Mouse (Mus musculus): ENCODE measurements around the gene Vamp1. TPM values are rescaled to one million over a fixed set of nuclear protein-coding genes. Genes with fewer than 3 reads are reported as not detected.

Vamp1 gene
- polyA plus RNA-seq, 1 experiment from 2014 or later = 2.6 TPM

GRCm38 (mm10) chr6:125252285-125252684 is 36.9 kb downstream of the Vamp1 start:
- WGBS = 77% methylated on average over 3 of the region's 3 CpGs

GRCm38 (mm10) chr6:125252711-125253110 is 37.4 kb downstream of the Vamp1 start:
- H3K9me3 ChIP-seq (ENCODE audit: control insufficient read depth, low read length) = no peaks in the 10 kb centered on the region
- H3K27me3 ChIP-seq (ENCODE audit: control insufficient read depth, insufficient read depth, low read length) = no peaks in the 10 kb centered on the region
- no peak overlapping the region for H3K4me2 ChIP-seq (ENCODE audit: low read length)
- ATAC-seq (ENCODE audit: insufficient number of reproducible peaks, insufficient read depth, low FRiP score, low read depth) = no peak
- H3K4me3 ChIP-seq (ENCODE audit: control insufficient read depth in 1 of 2, insufficient read depth in 1 of 2, low read depth in 1 of 2, low read length in 2 of 2) = no peak overlapping the region
- H3K36me3 ChIP-seq (ENCODE audit: control insufficient read depth, insufficient read depth, low read length) = no peaks in the 10 kb centered on the region
- H3K4me1 ChIP-seq (ENCODE audit: control insufficient read depth in 2 of 2, insufficient read depth in 2 of 2, low read length in 2 of 2) = no peaks in the 10 kb centered on the region
- H3K9ac ChIP-seq (ENCODE audit: low read length) = no peak overlapping the region
- no peak overlapping the region for H3K27ac ChIP-seq (replicated peaks in 1 of 2; ENCODE audit: control insufficient read depth in 1 of 2, insufficient read depth in 1 of 2, low read depth in 2 of 2, low read length in 2 of 2)
- WGBS = 85% methylated on average over 8 of the region's 8 CpGs

More at GRCm38 (mm10) chr6:125252285-125252684, 36.9 kb downstream of the Vamp1 start:
- H3K4me3 ChIP-seq (ENCODE audit: control insufficient read depth in 1 of 2, insufficient read depth in 1 of 2, low read depth in 1 of 2, low read length in 2 of 2) = no peak overlapping the region
- no peaks in the 10 kb centered on the region for H3K9me3 ChIP-seq (ENCODE audit: control insufficient read depth, low read length)
- no peak for ATAC-seq (ENCODE audit: insufficient number of reproducible peaks, insufficient read depth, low FRiP score, low read depth)
- no peaks in the 10 kb centered on the region for H3K4me1 ChIP-seq (ENCODE audit: control insufficient read depth in 2 of 2, insufficient read depth in 2 of 2, low read length in 2 of 2)
- H3K9ac ChIP-seq (ENCODE audit: low read length) = no peak overlapping the region
- no peak overlapping the region for H3K27ac ChIP-seq (replicated peaks in 1 of 2; ENCODE audit: control insufficient read depth in 1 of 2, insufficient read depth in 1 of 2, low read depth in 2 of 2, low read length in 2 of 2)
- no peaks in the 10 kb centered on the region for H3K27me3 ChIP-seq (ENCODE audit: control insufficient read depth, insufficient read depth, low read length)
- no peaks in the 10 kb centered on the region for H3K36me3 ChIP-seq (ENCODE audit: control insufficient read depth, insufficient read depth, low read length)
- no peak overlapping the region for H3K4me2 ChIP-seq (ENCODE audit: low read length)

- Histone ChIP-seq H3K9me3 (ENCODE audit: control insufficient read depth, low read length) (no peaks in the 10 kb centered on the region), H3K27me3 (ENCODE audit: control insufficient read depth, insufficient read depth, low read length) (no peaks in the 10 kb centered on the region), H3K4me1 (ENCODE audit: control insufficient read depth in 2 of 2, insufficient read depth in 2 of 2, low read length in 2 of 2) (no peaks in the 10 kb centered on the region), H3K4me2 (ENCODE audit: low read length) (no peak overlapping the region), H3K36me3 (ENCODE audit: control insufficient read depth, insufficient read depth, low read length) (no peaks in the 10 kb centered on the region), H3K4me3 (ENCODE audit: control insufficient read depth in 1 of 2, insufficient read depth in 1 of 2, low read depth in 1 of 2, low read length in 2 of 2) (no peak overlapping the region), H3K27ac (replicated peaks in 1 of 2; ENCODE audit: control insufficient read depth in 1 of 2, insufficient read depth in 1 of 2, low read depth in 2 of 2, low read length in 2 of 2) (no peak overlapping the region), H3K9ac (ENCODE audit: low read length) (no peak overlapping the region)
- ATAC-seq (ENCODE audit: insufficient number of reproducible peaks, insufficient read depth, low FRiP score, low read depth) = no peak
- 77% methylated on average over 14 of the region's 14 CpGs for WGBS
These were observed 38.7 kb downstream of the Vamp1 start for GRCm38 (mm10) chr6:125253863-125254715.

DNA sequence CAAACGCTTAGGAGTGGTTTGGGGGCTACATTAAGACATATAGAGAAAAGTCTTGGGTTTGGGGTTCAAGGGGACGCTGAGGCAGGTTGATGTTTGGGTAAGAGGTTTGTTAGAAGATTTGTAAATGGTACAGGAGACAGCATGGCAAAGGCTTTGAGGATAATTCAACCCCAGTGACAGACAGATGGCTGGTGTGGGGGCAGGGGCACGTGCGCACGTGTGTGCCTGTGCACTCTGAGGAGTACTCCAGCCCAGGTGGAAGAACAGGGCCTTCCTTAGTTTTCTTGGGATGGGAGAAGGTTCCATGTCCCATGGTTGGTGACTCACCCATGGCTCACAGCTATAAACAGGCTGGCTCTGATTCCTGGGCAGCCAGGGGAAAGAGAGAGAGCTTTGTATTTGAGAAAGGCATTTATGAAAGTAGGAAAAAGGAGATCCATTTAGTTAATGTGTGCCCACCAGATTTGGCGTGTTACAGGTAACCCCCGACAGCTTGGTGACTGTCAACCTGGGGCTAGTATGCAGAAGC is 40.2 kb downstream of the Vamp1 start:
- H3K9ac ChIP-seq (ENCODE audit: low read length) = no peak overlapping the region
- H3K4me2 ChIP-seq (ENCODE audit: low read length) = no peak overlapping the region
- H3K36me3 ChIP-seq (ENCODE audit: control insufficient read depth, insufficient read depth, low read length) = no peaks in the 10 kb centered on the region
- no peak for ATAC-seq (ENCODE audit: insufficient number of reproducible peaks, insufficient read depth, low FRiP score, low read depth)
- no peaks in the 10 kb centered on the region for H3K27me3 ChIP-seq (ENCODE audit: control insufficient read depth, insufficient read depth, low read length)
- WGBS = 85% methylated on average over 7 of the region's 7 CpGs
- H3K4me1 ChIP-seq (ENCODE audit: control insufficient read depth in 2 of 2, insufficient read depth in 2 of 2, low read length in 2 of 2) = no peaks in the 10 kb centered on the region
- no peaks in the 10 kb centered on the region for H3K9me3 ChIP-seq (ENCODE audit: control insufficient read depth, low read length)
- no peak overlapping the region for H3K4me3 ChIP-seq (ENCODE audit: control insufficient read depth in 1 of 2, insufficient read depth in 1 of 2, low read depth in 1 of 2, low read length in 2 of 2)
- H3K27ac ChIP-seq (replicated peaks in 1 of 2; ENCODE audit: control insufficient read depth in 1 of 2, insufficient read depth in 1 of 2, low read depth in 2 of 2, low read length in 2 of 2) = no peak overlapping the region

DNA sequence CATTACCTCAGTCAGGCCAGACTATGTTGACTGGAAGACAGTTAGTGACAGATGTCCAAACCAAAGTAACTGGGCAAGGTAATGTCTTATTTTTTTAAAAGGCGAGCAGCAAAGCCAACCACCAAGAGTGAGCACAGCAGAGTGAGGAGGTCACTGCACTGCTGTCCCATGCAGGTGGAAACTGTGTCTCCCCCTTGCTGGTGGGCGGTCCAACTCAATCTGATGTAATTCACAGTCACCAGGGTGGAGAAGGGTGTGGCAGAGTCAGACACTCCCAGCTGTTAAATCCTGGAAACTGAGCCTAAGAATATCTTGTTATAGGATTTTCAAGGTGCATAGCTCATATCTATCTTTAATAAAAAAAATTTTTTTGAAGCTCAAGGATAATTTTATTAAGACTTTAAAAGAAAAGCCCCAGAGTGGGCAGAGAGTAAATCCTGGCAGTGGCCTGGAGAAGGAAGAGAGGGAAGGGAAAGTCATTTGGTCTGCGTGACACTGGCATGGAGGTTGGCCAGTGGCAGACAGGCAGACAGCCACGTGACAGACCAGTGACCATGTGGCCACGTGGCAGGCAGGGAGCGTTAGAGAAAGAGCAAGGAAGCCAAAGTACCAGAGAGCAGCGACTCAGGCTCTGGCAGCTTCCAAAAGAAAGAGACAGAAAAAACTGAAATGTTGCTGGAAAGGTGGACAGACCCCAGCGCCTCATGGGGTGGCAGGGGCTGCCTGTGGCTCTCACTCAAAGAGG is 41.0 kb downstream of the Vamp1 start:
- Histone ChIP-seq H3K27ac (replicated peaks in 1 of 2; ENCODE audit: control insufficient read depth in 1 of 2, insufficient read depth in 1 of 2, low read depth in 2 of 2, low read length in 2 of 2) (no peak overlapping the region), H3K9me3 (ENCODE audit: control insufficient read depth, low read length) (no peaks in the 10 kb centered on the region), H3K27me3 (ENCODE audit: control insufficient read depth, insufficient read depth, low read length) (no peaks in the 10 kb centered on the region), H3K36me3 (ENCODE audit: control insufficient read depth, insufficient read depth, low read length) (no peaks in the 10 kb centered on the region), H3K9ac (ENCODE audit: low read length) (no peak overlapping the region), H3K4me2 (ENCODE audit: low read length) (no peak overlapping the region), H3K4me3 (ENCODE audit: control insufficient read depth in 1 of 2, insufficient read depth in 1 of 2, low read depth in 1 of 2, low read length in 2 of 2) (no peak overlapping the region), H3K4me1 (ENCODE audit: control insufficient read depth in 2 of 2, insufficient read depth in 2 of 2, low read length in 2 of 2) (no peaks in the 10 kb centered on the region)
- no peak for ATAC-seq (ENCODE audit: insufficient number of reproducible peaks, insufficient read depth, low FRiP score, low read depth)
- 68% methylated on average over 8 of the region's 8 CpGs for WGBS

DNA sequence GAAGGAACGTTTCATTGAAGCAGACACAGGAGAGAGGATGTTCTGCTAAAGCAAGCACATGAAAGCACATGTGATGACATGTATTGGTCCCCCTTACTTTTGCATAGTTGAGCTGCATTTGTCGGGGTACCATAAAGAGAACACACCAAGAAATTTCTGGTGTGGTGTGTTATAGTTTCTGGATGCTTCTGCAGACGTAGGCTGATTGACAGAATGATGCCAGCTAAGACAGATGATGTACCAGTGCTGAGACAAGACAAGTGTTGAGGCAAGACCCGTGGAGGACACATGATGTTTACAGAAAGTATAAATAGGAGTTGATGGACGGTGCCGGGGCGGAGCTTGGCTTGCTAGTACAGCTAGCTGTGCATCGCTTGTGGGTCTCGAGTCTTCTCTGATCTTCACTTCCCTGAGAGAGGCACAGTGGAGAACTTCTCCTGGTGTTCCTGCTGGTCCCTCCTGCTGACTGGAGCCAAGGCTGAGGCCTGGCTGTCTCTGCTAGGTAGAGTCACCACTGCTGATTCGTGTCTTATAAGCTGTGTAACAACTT is 44.7 kb downstream of the Vamp1 start:
- no peak overlapping the region for H3K4me3 ChIP-seq (ENCODE audit: control insufficient read depth in 1 of 2, insufficient read depth in 1 of 2, low read depth in 1 of 2, low read length in 2 of 2)
- no peak overlapping the region for H3K27ac ChIP-seq (replicated peaks in 1 of 2; ENCODE audit: control insufficient read depth in 1 of 2, insufficient read depth in 1 of 2, low read depth in 2 of 2, low read length in 2 of 2)
- 73% methylated on average over 10 of the region's 10 CpGs for WGBS
- H3K4me1 ChIP-seq (ENCODE audit: control insufficient read depth in 2 of 2, insufficient read depth in 2 of 2, low read length in 2 of 2) = no peaks in the 10 kb centered on the region
- no peaks in the 10 kb centered on the region for H3K9me3 ChIP-seq (ENCODE audit: control insufficient read depth, low read length)
- H3K4me2 ChIP-seq (ENCODE audit: low read length) = no peak overlapping the region
- H3K27me3 ChIP-seq (ENCODE audit: control insufficient read depth, insufficient read depth, low read length) = no peaks in the 10 kb centered on the region
- H3K9ac ChIP-seq (ENCODE audit: low read length) = no peak overlapping the region
- no peak for ATAC-seq (ENCODE audit: insufficient number of reproducible peaks, insufficient read depth, low FRiP score, low read depth)
- no peaks in the 10 kb centered on the region for H3K36me3 ChIP-seq (ENCODE audit: control insufficient read depth, insufficient read depth, low read length)

DNA sequence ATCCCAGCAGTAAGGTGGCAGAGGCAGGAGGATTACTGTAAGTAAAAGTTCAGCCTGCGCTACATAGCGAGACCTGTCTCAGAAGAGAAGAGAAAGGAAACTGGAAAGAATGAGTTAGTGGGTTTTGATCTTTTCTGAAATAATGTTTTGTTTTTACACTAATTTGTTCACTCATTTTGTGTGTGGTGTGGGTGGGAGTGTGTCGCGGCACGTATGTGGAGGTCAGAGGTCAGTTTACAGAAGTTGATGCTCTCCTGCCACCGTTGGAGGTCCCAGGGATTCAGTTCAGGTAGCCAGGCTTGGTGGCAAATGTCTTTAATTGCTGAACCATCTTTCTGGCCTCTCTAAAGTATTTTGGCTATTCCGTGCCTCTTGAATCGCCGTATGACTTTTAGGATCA is 48.9 kb downstream of the Vamp1 start:
- H3K4me1 ChIP-seq (ENCODE audit: control insufficient read depth in 2 of 2, insufficient read depth in 2 of 2, low read length in 2 of 2) = no peaks in the 10 kb centered on the region
- H3K27me3 ChIP-seq (ENCODE audit: control insufficient read depth, insufficient read depth, low read length) = no peaks in the 10 kb centered on the region
- H3K27ac ChIP-seq (replicated peaks in 1 of 2; ENCODE audit: control insufficient read depth in 1 of 2, insufficient read depth in 1 of 2, low read depth in 2 of 2, low read length in 2 of 2) = no peak overlapping the region
- H3K4me2 ChIP-seq (ENCODE audit: low read length) = no peak overlapping the region
- H3K9me3 ChIP-seq (ENCODE audit: control insufficient read depth, low read length) = no peaks in the 10 kb centered on the region
- WGBS = 89% methylated on average over 9 of the region's 9 CpGs
- no peaks in the 10 kb centered on the region for H3K36me3 ChIP-seq (ENCODE audit: control insufficient read depth, insufficient read depth, low read length)
- no peak overlapping the region for H3K9ac ChIP-seq (ENCODE audit: low read length)
- no peak for ATAC-seq (ENCODE audit: insufficient number of reproducible peaks, insufficient read depth, low FRiP score, low read depth)
- no peak overlapping the region for H3K4me3 ChIP-seq (ENCODE audit: control insufficient read depth in 1 of 2, insufficient read depth in 1 of 2, low read depth in 1 of 2, low read length in 2 of 2)
